Mouse (Mus musculus) liver, embryonic 14.5 days (tissue): ENCODE data around the gene S100pbp. TPM values are rescaled to one million over a fixed set of nuclear protein-coding genes. Genes with fewer than 3 reads are reported as not detected.

Experiments
- ATAC-seq: fragments of 200-750 bp; cut with Nextera tagmentation; 2 replicates; pipeline ENCODE4 v1.8.0; 2017; ENCODE audit warnings: moderate number of reproducible peaks, mild to moderate bottlenecking, moderate library complexity; ENCODE audit not compliant: insufficient read depth
- DNase-seq, 3 experiments: peaks; one replicate each; pipeline ENCODE4 v3.0.0-alpha.2; 2012 to 2013; ENCODE audit warnings: low read depth in 3 of 3, low spot score in 3 of 3
- H3K27ac ChIP-seq: fragments of 300-500 bp; sonication (generic); 2 replicates; pipeline ENCODE4 v1.5.1; 2014; ENCODE audit warnings: moderate library complexity, mild to moderate bottlenecking, control low read depth, inconsistent platforms
- H3K27me3 ChIP-seq: fragments of 300-500 bp; sonication (generic); 2 replicates; pipeline ENCODE4 v1.6.1; 2014; ENCODE audit warnings: mild to moderate bottlenecking, low read length, moderate library complexity; ENCODE audit not compliant: control insufficient read depth, insufficient read depth
- H3K36me3 ChIP-seq: fragments of 300-500 bp; sonication (generic); replicated peaks from 2 replicates; pipeline ENCODE4 v1.6.1; 2014; ENCODE audit warnings: low read depth; ENCODE audit not compliant: control insufficient read depth, insufficient read depth
- H3K4me1 ChIP-seq, 2 experiments: fragments of 200-500 bp in 1 of 2; fragments of 300-500 bp in 1 of 2; sonication (generic) in 1 of 2; replicated peaks; 2 replicates each; pipeline ENCODE4 v1.6.1; 2012 to 2014; ENCODE audit warnings: antibody characterized with exemption in 1 of 2, inconsistent platforms in 1 of 2, low read length in 1 of 2; ENCODE audit not compliant: control insufficient read depth in 2 of 2, insufficient read depth in 2 of 2
- H3K4me2 ChIP-seq: fragments of 300-500 bp; sonication (generic); 2 replicates; pipeline ENCODE4 v1.6.1; 2014; ENCODE audit warnings: low read depth, mild to moderate bottlenecking, control low read depth, moderate library complexity
- H3K4me3 ChIP-seq, 2 experiments: fragments of 200-500 bp in 1 of 2; fragments of 300-500 bp in 1 of 2; sonication (generic) in 1 of 2; 2 replicates each; pipeline ENCODE4 v1.5.1; 2012 to 2014; ENCODE audit warnings: low read depth in 2 of 2, low read length in 2 of 2, mild to moderate bottlenecking in 2 of 2, control low read depth in 1 of 2, inconsistent platforms in 1 of 2, moderate library complexity in 1 of 2; ENCODE audit not compliant: insufficient read depth in 1 of 2
- H3K9ac ChIP-seq: fragments of 300-500 bp; sonication (generic); replicated peaks from 2 replicates; pipeline ENCODE4 v1.6.1; 2014; ENCODE audit warnings: mild to moderate bottlenecking, control low read depth, moderate library complexity
- H3K9me3 ChIP-seq: fragments of 300-500 bp; sonication (generic); 2 replicates; pipeline ENCODE4 v1.6.1; 2016; ENCODE audit warnings: low read length, mixed read lengths; ENCODE audit not compliant: control insufficient read depth
- CTCF ChIP-seq: IDR thresholded peaks from 2 replicates; pipeline ENCODE4 v1.5.1; 2016; ENCODE audit warnings: antibody characterized with exemption, low read depth, control low read depth
- EP300 ChIP-seq: IDR thresholded peaks from 2 replicates; pipeline ENCODE4 v1.6.1; 2016; ENCODE audit warnings: antibody characterized with exemption, low read depth
- WGBS: fragments of 180-500 bp; shearing (Covaris S2); extraction: QIAGEN DNeasy Blood & Tissue Kit; methylation state at CpG from one replicate; pipeline ENCODE4 v1.1.7; 2014; ENCODE audit not compliant: insufficient replicate concordance; 5-methylcytosine and 5-hydroxymethylcytosine counted together
- polyA plus RNA-seq, 2 experiments: library from polyadenylated mRNA; depleted of rRNA in 1 of 2; stranded (reverse) in 1 of 2; unstranded in 1 of 2; fragments of >200 nt; fragmentation: Nextera tagmentation in 1 of 2; extraction: Ambion mirVana in 1 of 2; gene quantifications; 2 replicates each; pipeline versions ENCODE4 v1.2.1 to v1.2.3; 2012 to 2014

The S100pbp gene
- polyA plus RNA-seq, 2 experiments, result 4.8 to 12.5 TPM

- H3K4me1 ChIP-seq, result peaks cover 12 to 14% of the 10 kb centered on the region in 2 experiments
- no peaks in the 10 kb centered on the region for H3K9me3 ChIP-seq
- peaks cover 11% of the 10 kb centered on the region; the same call in 1 of the 2 replicates for H3K36me3 ChIP-seq
- H3K9ac ChIP-seq, result no peak overlapping the region
- H3K4me2 ChIP-seq, result no peak overlapping the region
- H3K4me3 ChIP-seq, result no peak overlapping the region
- DNase-seq (no peak), ATAC-seq (no peak)
- TF ChIP-seq CTCF, result no peak
- no peak for TF ChIP-seq EP300
- no peak overlapping the region for H3K27ac ChIP-seq
- no peaks in the 10 kb centered on the region for H3K27me3 ChIP-seq
- 77% methylated on average over 4 of the region's 4 CpGs for WGBS
These were observed 43.6 kb downstream of the S100pbp start for GRCm38 (mm10) chr4:129145943-129146342.

GRCm38 (mm10) chr4:129145411-129145810 is 44.1 kb downstream of the S100pbp start:
- 47% methylated on average over 4 of the region's 4 CpGs for WGBS
- no peak overlapping the region for H3K4me2 ChIP-seq
- TF ChIP-seq EP300, result no peak
- no peak for TF ChIP-seq CTCF
- H3K4me1 ChIP-seq, result peaks cover 17 to 20% of the 10 kb centered on the region in 2 experiments
- H3K4me3 ChIP-seq, result no peak overlapping the region
- DNase-seq (no peak), ATAC-seq (no peak)
- H3K9ac ChIP-seq, result no peak overlapping the region
- no peak overlapping the region for H3K27ac ChIP-seq
- H3K36me3 ChIP-seq, result peaks cover 6% of the 10 kb centered on the region; the same call in 1 of the 2 replicates
- H3K27me3 ChIP-seq, result no peaks in the 10 kb centered on the region
- H3K9me3 ChIP-seq, result no peaks in the 10 kb centered on the region

DNA sequence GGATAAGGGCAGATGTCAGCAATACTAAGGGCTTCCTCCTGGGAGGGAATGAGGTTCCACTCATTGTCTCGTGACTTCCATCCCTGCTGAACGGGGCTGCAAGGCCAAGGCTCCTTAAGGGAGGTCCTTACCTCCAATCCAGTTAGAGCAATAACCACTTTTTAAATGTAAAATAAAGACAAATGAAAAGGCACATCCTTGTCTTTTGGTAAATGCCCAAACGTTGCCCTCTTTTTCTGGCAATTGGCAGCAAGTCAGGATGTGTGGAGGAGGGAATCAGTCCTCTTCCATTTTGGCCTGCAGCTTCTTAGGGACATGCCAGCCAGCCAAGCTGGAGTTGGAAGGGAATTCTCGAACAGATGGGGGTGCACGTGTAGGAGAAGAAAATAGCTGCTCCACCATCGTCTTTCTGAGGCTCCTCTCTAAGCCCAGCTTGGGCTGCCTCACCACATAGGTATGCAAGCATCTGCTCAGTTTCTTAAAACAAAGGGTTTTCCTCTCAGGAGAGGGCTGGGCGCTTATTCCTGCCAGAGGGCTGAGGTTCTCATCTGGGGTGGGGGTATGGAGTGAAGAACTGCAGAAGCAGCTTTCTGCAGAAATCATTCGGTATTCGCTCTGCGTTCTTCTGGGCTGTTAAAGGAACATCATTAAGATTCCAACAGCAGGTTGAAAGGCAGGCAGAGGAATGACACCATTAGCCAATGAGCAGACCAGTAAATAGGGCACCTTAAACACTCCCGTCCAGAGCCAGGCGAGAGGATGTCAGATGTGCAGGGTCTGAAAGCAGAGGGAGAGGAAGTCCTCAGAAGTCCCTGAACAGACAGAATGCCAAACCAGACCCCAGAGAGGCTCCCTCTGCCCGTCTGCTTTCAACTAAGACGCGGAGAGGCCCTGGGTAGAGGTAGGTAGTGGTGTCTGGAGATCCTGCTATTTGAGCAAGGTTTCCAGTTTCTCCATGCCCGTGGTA is 44.8 kb downstream of the S100pbp start:
- peaks cover 2% of the 10 kb centered on the region; the same call in 1 of the 2 replicates for H3K36me3 ChIP-seq
- H3K27me3 ChIP-seq, result no peaks in the 10 kb centered on the region
- H3K4me1 ChIP-seq, result peaks cover 24 to 27% of the 10 kb centered on the region in 2 experiments
- 62% methylated on average over 16 of the region's 16 CpGs for WGBS
- H3K27ac ChIP-seq, result no peak overlapping the region
- TF ChIP-seq EP300, result no peak
- no peak for TF ChIP-seq CTCF
- no peak for ATAC-seq
- no peak overlapping the region for H3K4me3 ChIP-seq
- H3K4me2 ChIP-seq, result no peak overlapping the region
- no peak for DNase-seq
- H3K9ac ChIP-seq, result no peak overlapping the region
- H3K9me3 ChIP-seq, result no peaks in the 10 kb centered on the region

DNA sequence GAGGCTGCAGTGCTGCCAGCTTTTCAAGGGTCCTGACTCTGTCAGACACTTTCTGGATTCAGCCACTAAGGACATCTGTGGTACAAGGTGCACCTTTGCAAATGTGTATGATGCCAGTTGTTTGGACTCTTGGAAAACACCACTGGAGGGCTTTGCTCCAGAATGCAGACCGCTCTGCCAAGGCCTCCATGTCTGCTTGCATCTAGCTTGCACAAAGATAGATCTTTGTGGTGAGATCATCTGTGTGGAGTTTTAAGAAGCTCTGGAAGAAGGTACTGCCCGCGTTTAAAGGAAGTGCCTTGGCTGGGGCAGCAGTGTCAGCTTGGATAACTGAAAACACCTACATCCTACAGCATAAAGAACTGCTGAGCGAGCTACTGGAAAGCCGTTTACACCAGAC is 46.0 kb downstream of the S100pbp start:
- Histone ChIP-seq H3K4me1 (peaks cover 33 to 39% of the 10 kb centered on the region in 2 experiments), H3K4me3 (no peak overlapping the region), H3K9ac (no peak overlapping the region), H3K4me2 (no peak overlapping the region), H3K36me3 (no peaks in the 10 kb centered on the region), H3K27ac (no peak overlapping the region), H3K27me3 (no peaks in the 10 kb centered on the region), H3K9me3 (no peaks in the 10 kb centered on the region)
- TF ChIP-seq CTCF (no peak), EP300 (no peak)
- 53% methylated on average over 5 of the region's 5 CpGs for WGBS
- no peak for DNase-seq
- no peak for ATAC-seq

DNA sequence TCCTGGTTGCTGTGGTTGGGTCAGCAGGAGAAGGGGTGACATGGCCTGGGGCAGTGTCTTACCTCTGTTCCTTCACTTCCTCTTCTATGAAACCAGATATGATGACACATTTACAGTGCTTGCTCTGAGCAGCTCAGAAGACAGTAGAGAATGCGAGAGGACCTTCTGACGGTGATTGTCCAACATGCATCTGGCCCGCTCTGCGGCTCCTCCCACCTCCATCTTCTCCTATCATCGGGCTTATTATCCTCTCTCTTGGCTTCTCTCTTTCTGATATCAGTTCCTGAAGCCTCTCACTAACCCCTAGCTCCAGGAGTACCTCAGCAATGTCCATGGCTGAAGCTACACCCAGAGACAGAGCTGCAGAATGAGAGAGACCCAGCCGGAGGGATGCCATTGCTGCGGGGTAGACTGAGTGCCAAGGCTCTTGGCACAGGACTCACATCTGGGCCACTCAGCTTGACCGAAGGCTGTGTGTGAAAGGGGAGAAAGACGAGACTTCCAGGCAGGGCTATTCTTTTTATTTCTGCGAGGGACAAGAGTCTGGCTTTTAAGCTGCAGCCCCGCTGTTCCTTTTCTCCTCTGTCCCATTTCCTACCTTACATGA is 47.0 kb downstream of the S100pbp start:
- H3K27ac ChIP-seq, result no peak overlapping the region
- no peak overlapping the region for H3K4me2 ChIP-seq
- no peaks in the 10 kb centered on the region for H3K9me3 ChIP-seq
- H3K4me1 ChIP-seq, result peaks cover 33 to 42% of the 10 kb centered on the region in 2 experiments
- no peak for TF ChIP-seq CTCF
- no peak for TF ChIP-seq EP300
- H3K36me3 ChIP-seq, result no peaks in the 10 kb centered on the region
- WGBS, result 70% methylated on average over 11 of the region's 11 CpGs
- no peak overlapping the region for H3K4me3 ChIP-seq
- peaks cover 8% of the 10 kb centered on the region for H3K27me3 ChIP-seq
- no peak overlapping the region for H3K9ac ChIP-seq
- DNase-seq (no peak), ATAC-seq (no peak)
